Mouse (Mus musculus) brain, embryonic 14.5 days (tissue): ENCODE results near the gene Cdk5r1.

ENCODE experiments used
- CTCF ChIP-seq: fragments of 200-500 bp; IDR thresholded peaks from 2 replicates; pipeline ENCODE4 v1.5.1; 2012; ENCODE audit warnings: inconsistent platforms, mild to moderate bottlenecking, moderate library complexity, borderline replicate concordance; ENCODE audit not compliant: insufficient read depth, insufficient read length; ENCODE audit errors: extremely low read depth
- POLR2A ChIP-seq: fragments of 200-500 bp; IDR thresholded peaks from 2 replicates; pipeline ENCODE4 v1.6.1; 2012; ENCODE audit warnings: mild to moderate bottlenecking, inconsistent platforms, borderline replicate concordance; ENCODE audit not compliant: poor library complexity, insufficient read depth, insufficient read length, severe bottlenecking; ENCODE audit errors: extremely low read depth

DNA sequence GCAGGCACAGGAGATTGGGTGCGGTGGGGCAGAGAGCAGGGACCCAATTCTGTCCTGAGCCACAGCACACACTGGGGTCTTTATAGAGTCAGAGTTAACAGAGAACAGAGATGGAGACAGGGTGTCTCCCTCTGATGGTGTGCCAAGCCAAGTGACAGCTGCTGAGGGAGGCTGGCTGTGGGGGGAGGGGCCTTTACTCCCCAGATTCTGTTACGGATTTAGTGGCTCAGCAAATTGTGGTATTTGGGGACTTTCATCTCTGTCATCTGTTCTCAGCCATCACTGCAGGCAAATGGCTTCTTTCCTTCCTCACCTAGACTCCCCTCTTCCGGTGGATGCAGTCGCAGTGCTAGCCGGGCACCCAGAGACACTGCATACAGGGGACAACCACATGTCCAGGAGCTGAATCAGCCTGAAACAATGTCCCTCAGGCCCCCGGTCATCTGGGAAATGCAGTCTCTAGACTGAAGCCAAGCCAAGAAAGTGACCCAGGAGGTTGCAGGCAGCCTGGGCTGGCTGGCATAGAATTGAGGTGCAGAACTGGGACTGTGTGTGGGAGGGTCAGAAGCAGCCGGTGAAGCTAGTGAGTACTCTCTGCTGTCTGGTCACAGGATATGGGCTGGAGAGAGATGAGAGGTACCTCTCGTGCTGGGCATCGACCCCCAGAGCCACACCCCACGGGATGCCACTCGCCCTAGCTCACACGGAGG is 12.5 kb downstream of the Cdk5r1 start:
- TF ChIP-seq POLR2A: no peak
- no peak for TF ChIP-seq CTCF
